Mouse (Mus musculus) heart, postnatal 0 days (tissue): ENCODE measurements around the gene Ift122. TPM values are rescaled to one million over a fixed set of nuclear protein-coding genes. Genes with fewer than 3 reads are reported as not detected.
A peak's percentile ranks its signal among the peaks of the same experiment; 100 is the strongest.

Experiments
- ATAC-seq: fragments of 200-750 bp; cut with Nextera tagmentation; 2 replicates; pipeline ENCODE4 v1.8.0; 2017; ENCODE audit warnings: low read depth, moderate number of reproducible peaks, moderate library complexity; ENCODE audit not compliant: insufficient read depth
- DNase-seq: peaks from one replicate; pipeline ENCODE4 v3.0.0-alpha.2; 2016; ENCODE audit warnings: low spot score
- H3K27ac ChIP-seq: fragments of 300-500 bp; sonication (generic); 2 replicates; pipeline ENCODE4 v1.5.1; 2014; ENCODE audit warnings: low read depth, mild to moderate bottlenecking
- H3K27me3 ChIP-seq: fragments of 300-500 bp; sonication (generic); 2 replicates; pipeline ENCODE4 v1.6.1; 2014; ENCODE audit warnings: low read length, mixed read lengths; ENCODE audit not compliant: control insufficient read depth, insufficient read depth
- H3K36me3 ChIP-seq: fragments of 300-500 bp; sonication (generic); replicated peaks from 2 replicates; pipeline ENCODE4 v1.6.1; 2014; ENCODE audit warnings: low read length, mixed read lengths; ENCODE audit not compliant: control insufficient read depth, insufficient read depth
- H3K4me1 ChIP-seq: fragments of 300-500 bp; sonication (generic); 2 replicates; pipeline ENCODE4 v1.6.1; 2014; ENCODE audit warnings: antibody characterized with exemption; ENCODE audit not compliant: control insufficient read depth, insufficient read depth
- H3K4me2 ChIP-seq: fragments of 300-500 bp; sonication (generic); 2 replicates; pipeline ENCODE4 v1.6.1; 2014; ENCODE audit warnings: low read depth, mild to moderate bottlenecking, low read length, moderate library complexity
- H3K4me3 ChIP-seq: fragments of 300-500 bp; sonication (generic); 2 replicates; pipeline ENCODE4 v1.5.1; 2014; ENCODE audit warnings: low read depth, low read length
- H3K9ac ChIP-seq: fragments of 300-500 bp; sonication (generic); replicated peaks from 2 replicates; pipeline ENCODE4 v1.6.1; 2014; ENCODE audit warnings: low read depth, low read length, mixed read lengths
- H3K9me3 ChIP-seq: fragments of 300-500 bp; sonication (generic); replicated peaks from 2 replicates; pipeline ENCODE4 v1.6.1; 2016; ENCODE audit warnings: low read length; ENCODE audit not compliant: control insufficient read depth
- CTCF ChIP-seq: IDR thresholded peaks from 2 replicates; pipeline ENCODE4 v1.5.1; 2016; ENCODE audit warnings: antibody characterized with exemption, control low read depth, low read depth
- EP300 ChIP-seq: IDR thresholded peaks from 2 replicates; pipeline ENCODE4 v1.6.1; 2016; ENCODE audit warnings: antibody characterized with exemption, low read depth
- WGBS: fragments of 180-500 bp; shearing (Covaris S2); extraction: QIAGEN DNeasy Blood & Tissue Kit; methylation state at CpG from one replicate; pipeline ENCODE4 v1.1.7; 2014; 5-methylcytosine and 5-hydroxymethylcytosine counted together
- polyA plus RNA-seq: library from polyadenylated mRNA; unstranded; fragments of >200 nt; fragmentation: Nextera tagmentation; extraction: Ambion mirVana; gene quantifications from 2 replicates; pipeline ENCODE4 v1.2.1, GENCODE M21; 2015
- total RNA-seq: library from RNA; depleted of rRNA; stranded (reverse); fragments of >200 nt; gene quantifications from 2 replicates; pipeline ENCODE4 v1.2.3, GENCODE M21; 2014; ENCODE audit warnings: low replicate concordance

Gene Ift122
- total and polyA plus RNA-seq, 2 experiments from 2014 or later = 13.5 to 25.8 TPM

- 3% methylated on average over 19 of the region's 19 CpGs for WGBS
- no peaks in the 10 kb centered on the region for H3K9me3 ChIP-seq
- no peak within 1 kb of the TSS for H3K27ac ChIP-seq
- peak within 1 kb of the TSS; percentile 42; the same call in 1 of the 2 replicates for H3K9ac ChIP-seq
- no peaks in the 10 kb centered on the region for H3K27me3 ChIP-seq
- peaks cover 15% of the 10 kb centered on the region; the same call in 1 of the 2 replicates for H3K36me3 ChIP-seq
- DNase-seq = peak; percentile 78
- TF ChIP-seq EP300 (no peak), CTCF (no peak)
- ATAC-seq = peak; percentile 86
- H3K4me2 ChIP-seq = peak within 1 kb of the TSS; percentile 80
- peak within 1 kb of the TSS; percentile 51 for H3K4me3 ChIP-seq
- H3K4me1 ChIP-seq = peaks cover 5% of the 10 kb centered on the region; the same call in 1 of the 2 replicates
Observed at GRCm38 (mm10) chr6:115838161-115838597, 15.1 kb upstream of the Ift122 start, which contains the start of gene Efcab12. Gene Efcab12 (minus strand): TSS chr6:115838412.

- DNase-seq = no peak
- TF ChIP-seq CTCF (no peak), EP300 (no peak)
- WGBS = 69% methylated on average over 5 of the region's 5 CpGs
- no peak overlapping the region for H3K9ac ChIP-seq
- H3K27me3 ChIP-seq = no peaks in the 10 kb centered on the region
- no peak for ATAC-seq
- peaks cover 20% of the 10 kb centered on the region for H3K36me3 ChIP-seq
- peaks cover 5% of the 10 kb centered on the region; the same call in 1 of the 2 replicates for H3K4me1 ChIP-seq
- peak overlapping the region; percentile 51 for H3K4me3 ChIP-seq
- peak overlapping the region; percentile 80 for H3K4me2 ChIP-seq
- H3K9me3 ChIP-seq = no peaks in the 10 kb centered on the region
- no peak overlapping the region for H3K27ac ChIP-seq
Observed at GRCm38 (mm10) chr6:115838745-115839144, 14.5 kb upstream of the Ift122 start.

GRCm38 (mm10) chr6:115845006-115845405 is 8.3 kb upstream of the Ift122 start:
- DNase-seq = no peak
- Histone ChIP-seq H3K27me3 (no peaks in the 10 kb centered on the region), H3K9me3 (no peaks in the 10 kb centered on the region), H3K4me2 (no peak overlapping the region), H3K27ac (no peak overlapping the region), H3K9ac (no peak overlapping the region), H3K4me3 (no peak overlapping the region), H3K36me3 (peaks cover 37% of the 10 kb centered on the region), H3K4me1 (no peaks in the 10 kb centered on the region)
- no peak for ATAC-seq
- 96% methylated on average over 4 of the region's 4 CpGs for WGBS
- TF ChIP-seq CTCF (no peak), EP300 (no peak)

DNA sequence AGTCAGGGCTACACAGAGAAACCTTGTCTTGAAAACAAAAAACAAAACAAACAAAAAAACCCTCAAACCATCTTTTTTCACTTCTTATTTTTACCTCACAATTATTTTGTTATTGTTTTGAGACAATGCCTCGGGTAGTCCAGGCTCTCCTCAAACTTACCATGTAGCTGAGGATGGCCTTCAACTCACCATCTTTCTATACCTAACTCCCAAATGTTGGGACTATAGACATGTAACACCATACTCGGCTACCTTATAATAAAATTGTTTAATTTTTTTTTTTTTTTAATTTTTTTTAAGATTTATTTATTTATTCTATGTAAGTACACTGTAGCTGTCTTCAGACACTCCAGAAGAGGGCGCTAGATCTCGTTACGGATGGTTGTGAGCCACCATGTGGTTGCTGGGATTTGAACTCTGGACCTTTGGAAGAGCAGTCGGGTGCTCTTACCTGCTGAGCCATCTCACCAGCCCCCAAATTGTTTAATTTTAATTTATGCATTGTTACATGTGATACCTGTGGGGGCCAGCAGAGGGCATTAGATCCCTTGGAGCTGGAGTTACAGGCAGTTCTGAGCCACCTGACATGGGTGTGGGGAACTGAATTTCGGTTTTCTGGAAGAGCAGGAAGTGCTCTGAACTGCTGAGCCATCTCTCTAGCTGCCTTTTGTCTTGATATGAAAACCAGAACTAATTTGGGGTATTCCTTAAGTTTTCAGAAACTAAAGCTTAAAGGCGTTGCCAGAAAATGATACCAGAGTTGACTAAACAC is 6.4 kb upstream of the Ift122 start:
- DNase-seq (no peak), ATAC-seq (peak; percentile 41)
- Histone ChIP-seq H3K9ac (no peak overlapping the region), H3K27me3 (no peaks in the 10 kb centered on the region), H3K9me3 (no peaks in the 10 kb centered on the region), H3K4me1 (0 out of 2 replicates have a peak, but pooled peaks cover 2% of the 10 kb centered on the region), H3K27ac (no peak overlapping the region), H3K4me3 (no peak overlapping the region), H3K36me3 (peaks cover 33% of the 10 kb centered on the region), H3K4me2 (no peak overlapping the region)
- peak; percentile 68 for TF ChIP-seq CTCF
- TF ChIP-seq EP300 = no peak
- 43% methylated on average over 5 of the region's 8 CpGs for WGBS

DNA sequence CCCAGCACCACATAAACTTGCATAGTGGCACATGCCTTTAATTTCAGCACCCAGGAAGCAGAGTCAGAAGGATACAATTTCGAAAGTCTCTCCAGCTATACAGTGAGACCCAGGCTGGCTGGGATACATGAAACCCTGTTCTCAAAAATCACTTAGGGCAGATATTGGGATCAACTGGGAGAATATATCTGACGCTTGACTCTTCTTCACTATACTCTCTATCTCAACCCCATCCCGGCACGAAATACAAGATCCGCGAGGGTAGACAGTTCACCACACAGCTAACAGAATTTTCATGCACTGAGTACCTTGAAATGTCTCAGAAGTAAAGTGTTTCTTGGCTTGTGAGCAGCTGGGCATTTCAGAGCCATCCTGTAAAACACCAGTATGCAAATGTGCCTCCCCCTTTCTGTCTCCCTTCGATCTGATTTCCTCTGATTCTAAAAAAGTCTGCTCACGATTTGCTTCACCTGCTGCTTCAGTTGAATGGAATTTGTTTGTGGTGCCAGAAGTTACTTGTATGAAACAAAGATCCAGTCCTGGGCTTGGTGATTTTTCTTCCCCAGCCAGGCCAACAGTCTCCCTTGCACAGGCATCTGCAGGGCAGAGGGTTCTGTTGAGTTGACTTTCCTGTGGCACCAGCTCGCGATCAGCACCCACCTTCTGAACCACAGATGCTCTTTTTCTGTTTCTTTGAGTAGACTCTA is 4.5 kb upstream of the Ift122 start:
- H3K4me3 ChIP-seq = no peak overlapping the region
- ATAC-seq (no peak), DNase-seq (no peak)
- WGBS = 82% methylated on average over 10 of the region's 10 CpGs
- H3K9me3 ChIP-seq = no peaks in the 10 kb centered on the region
- H3K27me3 ChIP-seq = no peaks in the 10 kb centered on the region
- H3K9ac ChIP-seq = no peak overlapping the region
- TF ChIP-seq CTCF (no peak), EP300 (no peak)
- 0 out of 2 replicates have a peak, but pooled peaks cover 9% of the 10 kb centered on the region for H3K4me1 ChIP-seq
- H3K4me2 ChIP-seq = no peak overlapping the region
- H3K36me3 ChIP-seq = peaks cover 17% of the 10 kb centered on the region
- no peak overlapping the region for H3K27ac ChIP-seq
